Mouse (Mus musculus) spleen, adult 18-20 months (tissue): ENCODE data around the gene Tfap2e.

ENCODE experiments used
- DNase-seq, 2 experiments: peaks; one replicate each; pipeline ENCODE4 v3.0.0; 2022; ENCODE audit warnings: mixed read lengths in 2 of 2

The Tfap2e gene

GRCm38 (mm10) chr4:126736001-126736414 lies at the start of gene Tfap2e:
Gene Tfap2e, minus strand, starts transcription at chr4:126736240.
- DNase-seq, result no peak

DNA sequence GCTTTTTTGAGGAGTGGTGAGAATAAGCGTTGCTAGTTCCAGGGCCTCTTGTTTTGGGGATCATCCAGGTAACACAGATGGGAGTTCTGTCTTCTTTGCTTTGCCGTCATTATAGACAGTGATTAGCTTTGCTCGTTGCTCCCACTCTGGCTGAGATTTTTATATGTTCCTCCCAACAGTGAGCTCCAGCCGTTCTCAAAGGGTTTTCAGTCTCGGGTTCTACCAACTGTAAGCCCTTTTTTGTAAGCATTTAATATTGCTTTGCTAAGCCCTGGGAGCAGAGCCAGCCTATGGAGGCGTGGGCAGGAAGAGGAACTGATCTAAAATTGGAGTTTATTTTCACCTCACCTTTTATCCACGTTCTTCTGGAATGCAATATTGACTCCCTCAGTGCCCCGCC lies 47.0 kb upstream of the Tfap2e start:
- no peak for DNase-seq

DNA sequence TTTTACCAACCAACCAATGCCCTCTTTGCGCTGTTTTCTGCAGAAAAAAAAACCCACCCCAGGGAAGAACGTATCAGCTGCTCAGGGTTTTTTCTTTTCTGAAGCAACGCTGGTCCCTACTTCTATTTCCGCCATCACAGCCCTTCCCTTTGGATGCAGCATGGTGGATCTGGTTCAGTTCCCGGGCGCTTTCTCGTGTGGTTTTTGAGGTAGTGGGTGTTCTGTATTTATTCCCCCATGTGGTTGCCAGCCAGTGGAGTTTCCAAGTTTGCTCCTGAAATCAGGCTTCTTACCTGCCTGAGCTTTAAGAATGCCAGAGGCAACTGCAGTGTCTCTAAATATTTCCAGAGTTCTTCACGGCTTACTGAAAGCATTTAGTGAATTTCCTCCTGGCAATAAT lies 46.5 kb upstream of the Tfap2e start:
- no peak for DNase-seq

GRCm38 (mm10) chr4:126781871-126782270 lies 45.8 kb upstream of the Tfap2e start:
- no peak for DNase-seq

DNA sequence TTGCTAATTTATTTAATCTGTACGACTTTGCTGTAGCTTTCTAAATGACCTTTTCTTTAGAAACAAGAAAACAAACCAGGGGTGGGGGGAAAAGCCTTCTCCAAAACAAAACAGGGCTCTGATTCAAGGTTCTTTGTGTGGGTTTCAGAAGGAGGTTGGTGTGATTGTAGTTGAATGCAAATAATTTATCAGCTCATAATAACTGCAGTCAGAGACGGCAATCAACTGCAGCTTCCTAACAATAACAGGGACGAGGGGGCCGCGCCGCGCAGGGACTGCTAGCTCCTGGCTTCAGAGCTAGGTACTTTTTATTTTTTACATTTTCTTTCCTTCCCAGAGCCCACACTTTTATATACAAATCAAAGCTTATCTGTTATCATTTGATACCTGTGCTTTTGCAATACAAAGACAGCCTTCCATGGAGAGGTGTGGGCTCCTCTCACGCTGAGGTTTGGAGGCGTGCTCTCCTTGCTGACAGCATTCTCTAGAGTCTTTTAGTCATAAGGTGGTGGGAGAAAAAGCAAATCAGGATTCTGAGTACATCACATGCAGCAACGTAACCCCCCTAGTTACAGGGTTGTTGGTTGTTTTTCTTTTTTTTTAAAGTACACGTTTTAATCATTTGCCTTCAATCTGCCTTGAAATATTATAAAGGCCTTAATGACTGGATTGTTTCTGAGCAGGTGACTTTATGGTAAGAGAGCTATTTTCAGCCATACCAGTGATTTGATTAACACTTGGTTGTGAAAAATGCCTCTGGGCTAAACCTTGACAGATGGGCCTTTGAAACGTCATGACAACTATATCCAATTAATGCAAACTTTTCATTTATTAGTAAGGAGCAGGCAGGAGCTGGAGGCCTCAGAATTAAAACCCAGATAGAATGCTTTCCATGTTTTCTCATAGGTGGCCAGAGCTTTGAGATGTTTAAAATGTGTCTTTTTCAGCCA lies 44.1 kb upstream of the Tfap2e start:
- no peak for DNase-seq

DNA sequence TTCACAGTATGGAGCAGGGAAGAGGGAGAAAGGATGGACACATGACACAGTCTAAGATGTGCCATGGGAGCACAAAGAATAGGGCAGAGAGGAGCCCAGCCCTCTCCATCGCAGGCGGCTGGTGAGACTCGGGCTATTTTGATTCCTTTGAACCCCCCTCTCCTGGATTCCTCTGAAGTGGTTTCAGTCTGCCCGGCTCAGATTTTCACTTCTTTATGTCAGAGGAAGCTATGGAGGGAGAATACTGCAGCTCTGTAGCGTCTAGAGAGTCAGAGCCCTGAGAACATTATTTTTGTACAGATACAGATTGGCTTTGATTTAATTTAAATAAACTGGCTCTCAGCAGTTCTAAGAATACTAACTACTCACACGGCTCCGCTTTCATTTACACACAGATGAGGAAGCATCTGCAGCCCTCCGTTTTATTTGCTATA lies 43.1 kb upstream of the Tfap2e start:
- no peak for DNase-seq

GRCm38 (mm10) chr4:126775182-126775581 lies 39.1 kb upstream of the Tfap2e start:
- no peak for DNase-seq

GRCm38 (mm10) chr4:126773871-126774270 lies 37.8 kb upstream of the Tfap2e start:
- no peak for DNase-seq

DNA sequence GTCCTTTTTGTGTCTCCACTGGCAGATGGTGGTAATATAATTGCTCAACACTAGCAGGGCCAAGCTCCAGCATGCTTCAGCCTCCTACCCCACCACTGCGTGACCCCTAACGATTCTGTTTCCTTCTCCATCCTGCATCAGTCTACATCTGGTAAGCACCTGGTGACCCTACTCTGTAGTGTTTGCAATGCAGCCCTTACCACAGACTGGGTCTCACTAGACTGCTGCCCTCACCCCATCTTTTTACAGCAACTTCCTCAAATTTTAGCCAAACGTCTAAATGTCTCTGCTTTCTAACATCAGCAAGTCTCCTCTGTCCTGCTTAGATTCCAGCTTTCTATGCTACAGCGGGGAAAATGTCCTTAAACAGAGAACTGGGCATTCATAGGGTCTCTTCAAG lies 34.8 kb upstream of the Tfap2e start:
- no peak for DNase-seq

- no peak for DNase-seq
These were observed 33.9 kb upstream of the Tfap2e start for GRCm38 (mm10) chr4:126769800-126770563.

DNA sequence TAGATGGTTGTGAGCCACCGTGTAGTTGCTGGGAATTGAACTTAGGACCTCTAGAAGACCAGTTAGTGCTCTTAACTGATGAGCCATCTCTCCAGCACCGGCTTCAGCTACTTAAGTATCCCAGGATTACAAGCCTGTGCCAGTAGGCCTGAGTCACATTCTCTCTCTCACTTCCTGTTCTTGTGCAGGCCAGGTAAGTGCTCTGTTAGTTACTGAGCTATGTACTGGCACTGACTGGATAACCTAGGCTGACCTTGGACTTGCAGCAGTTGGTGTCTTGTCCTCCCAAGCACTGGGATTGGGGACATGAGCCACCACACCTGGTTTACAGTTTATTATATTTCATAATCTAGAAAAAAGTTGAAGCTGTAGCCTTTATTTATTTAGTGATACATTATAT lies 27.4 kb upstream of the Tfap2e start:
- DNase-seq, result no peak

DNA sequence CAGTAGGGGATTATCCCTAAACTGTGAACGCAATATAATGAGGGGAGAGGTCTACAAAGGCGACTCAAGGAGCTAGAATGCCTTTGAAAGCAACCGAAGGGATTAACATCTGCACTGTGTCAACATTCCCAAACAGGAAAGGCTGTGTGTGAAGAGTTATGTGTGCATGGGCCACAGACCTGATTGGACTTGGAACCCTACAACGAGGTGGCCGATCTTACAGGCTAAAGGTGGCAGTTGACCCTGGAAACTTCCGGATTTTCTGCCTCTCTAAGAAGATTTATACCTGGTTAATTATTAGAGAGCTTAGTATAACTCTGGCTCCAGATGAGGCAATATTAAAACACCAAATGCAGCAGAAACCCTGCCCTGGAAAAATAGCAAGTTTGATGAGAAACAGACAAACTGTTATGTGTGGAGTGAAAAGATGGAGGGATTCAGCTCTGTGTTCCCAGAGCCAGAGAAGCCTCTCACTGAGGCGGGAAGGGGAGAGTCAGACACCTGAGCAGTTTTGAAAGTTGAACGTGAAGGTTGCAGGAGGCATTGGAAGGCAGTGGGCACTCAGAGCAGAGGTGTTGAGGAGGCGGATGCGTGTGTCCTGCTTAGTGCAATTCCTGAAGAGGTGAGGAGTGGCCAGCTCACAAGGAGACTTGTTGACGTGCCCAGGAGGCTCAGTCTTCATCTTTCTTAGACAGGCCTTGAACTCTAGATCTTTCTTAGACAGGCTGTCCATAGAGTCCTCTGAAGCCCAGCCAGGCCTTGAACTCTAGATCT lies 26.7 kb upstream of the Tfap2e start:
- DNase-seq, result no peak

DNA sequence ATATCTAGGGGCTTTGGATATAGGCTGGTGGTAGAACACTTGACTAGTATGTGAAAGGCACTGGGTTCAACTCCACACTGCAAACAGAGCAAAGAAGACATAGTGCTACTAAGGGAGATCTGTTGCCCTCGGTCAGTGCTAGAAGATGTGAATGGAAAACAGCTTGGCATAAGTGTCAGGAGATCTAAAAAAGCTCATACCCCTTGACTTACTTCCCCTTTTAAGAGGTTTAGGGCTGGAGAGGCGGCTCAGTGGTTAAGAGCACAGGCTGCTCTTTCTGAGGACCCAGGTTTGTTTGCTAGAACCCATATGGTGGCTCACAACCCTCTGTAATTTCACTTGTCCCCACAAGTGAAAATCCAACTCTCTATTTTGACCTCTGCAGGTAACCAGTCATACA lies 23.4 kb upstream of the Tfap2e start:
- no peak for DNase-seq

GRCm38 (mm10) chr4:126758299-126758698 lies 22.3 kb upstream of the Tfap2e start:
- no peak for DNase-seq

DNA sequence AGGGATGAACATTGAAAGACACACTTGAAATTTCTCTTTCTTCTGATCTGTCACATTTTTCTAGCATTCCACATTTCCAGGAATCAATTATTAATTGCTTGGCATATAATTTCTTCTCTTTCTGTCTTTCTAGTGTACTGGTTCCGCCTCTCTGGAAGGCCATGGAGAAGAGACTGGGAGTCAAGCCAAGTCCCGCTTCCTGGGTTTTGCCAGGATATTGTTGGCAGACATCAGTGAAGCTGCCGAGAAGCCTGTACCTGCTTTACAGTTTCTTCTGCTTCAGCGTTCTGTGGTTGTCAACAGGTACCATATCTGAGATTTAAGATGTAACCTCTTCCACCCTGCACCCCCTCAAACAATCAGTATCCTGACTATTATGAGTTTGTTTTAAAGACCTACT lies 20.7 kb upstream of the Tfap2e start:
- DNase-seq, result no peak

GRCm38 (mm10) chr4:126754736-126755374 lies 18.8 kb upstream of the Tfap2e start:
- no peak for DNase-seq

DNA sequence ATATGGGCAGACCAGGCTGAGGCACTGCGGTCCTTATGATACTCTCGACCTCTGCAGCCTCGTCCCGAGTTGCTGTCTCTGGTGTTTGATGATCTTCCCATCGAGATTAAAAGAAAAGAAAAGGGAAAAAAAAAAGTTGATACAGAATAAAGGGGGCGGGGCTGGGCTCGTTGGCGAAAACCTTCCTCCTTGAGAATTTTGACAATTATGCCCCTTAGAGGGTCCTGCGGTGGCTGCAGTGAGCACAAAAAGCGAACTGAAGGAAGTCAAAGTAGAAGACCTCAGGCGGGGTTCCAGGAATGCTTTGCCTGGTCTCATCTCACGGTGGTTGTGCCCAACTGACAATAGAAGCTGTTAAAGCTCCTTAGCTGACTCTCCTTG lies 18.2 kb upstream of the Tfap2e start:
- no peak for DNase-seq

GRCm38 (mm10) chr4:126753268-126754230 lies 17.5 kb upstream of the Tfap2e start, which contains the start of the genes Ncdn and AU040320:
Gene Ncdn, minus strand, starts transcription at chr4:126753438.
Gene AU040320, plus strand, starts transcription at chr4:126753544.
- DNase-seq, result peak; percentile 92 to 94

DNA sequence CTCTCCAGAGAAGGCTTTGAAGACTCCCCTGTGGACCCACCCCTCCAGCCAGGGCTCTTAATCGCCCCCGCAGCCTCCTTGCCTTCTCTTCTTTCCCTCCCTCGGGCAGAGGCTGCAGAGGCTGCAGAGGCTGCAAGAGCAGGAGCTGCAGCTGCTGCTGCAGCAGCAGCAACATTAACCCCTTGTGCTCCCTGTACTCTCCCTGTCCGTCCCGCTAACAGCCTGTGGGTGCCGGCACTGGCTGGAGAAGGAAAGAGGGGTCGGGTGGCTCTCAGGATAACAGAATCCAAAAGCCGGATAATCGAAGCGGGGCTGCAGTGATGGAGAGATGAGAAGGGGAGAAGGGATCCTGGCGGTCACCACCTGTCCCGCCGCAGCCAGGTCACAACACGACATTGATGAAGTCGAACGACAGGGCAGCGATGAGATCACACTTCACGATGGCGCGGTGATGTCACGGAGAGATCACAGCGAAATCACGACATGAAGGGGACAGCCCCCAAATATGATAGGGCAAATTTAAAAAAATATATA lies 16.6 kb upstream of the Tfap2e start:
- peak in 1 of 2 experiments; percentile 32 for DNase-seq

DNA sequence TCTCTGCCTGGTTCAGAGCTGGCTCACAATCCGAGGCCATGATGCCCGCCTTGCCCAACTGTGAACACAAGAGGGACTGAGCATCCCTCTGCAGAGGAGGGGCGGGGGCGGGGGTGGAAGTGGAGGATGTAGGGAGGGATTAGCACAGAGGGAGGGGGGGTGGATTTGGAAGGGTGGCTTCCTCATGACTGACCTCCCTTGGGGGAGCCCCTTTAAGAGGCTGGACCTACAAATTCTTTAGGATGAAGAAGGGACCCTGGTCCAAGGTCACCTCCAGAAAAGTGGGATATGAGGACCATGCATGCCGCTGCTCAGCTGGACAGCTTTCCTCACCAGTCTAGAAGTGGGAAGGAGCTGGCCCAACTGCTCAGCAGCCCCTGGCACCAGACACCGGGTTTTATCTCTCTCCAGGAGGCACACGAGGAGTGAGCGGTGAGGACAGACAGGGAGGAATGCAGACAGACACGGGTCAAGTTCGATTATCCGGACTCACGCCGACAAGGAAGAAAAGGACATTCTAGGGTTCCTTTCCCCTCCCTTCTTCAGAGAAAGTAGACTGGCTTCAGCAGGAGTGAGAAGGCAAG lies 16.1 kb upstream of the Tfap2e start:
- no peak for DNase-seq
